Mouse (Mus musculus): ENCODE data around the gene Wdr49.

DNA sequence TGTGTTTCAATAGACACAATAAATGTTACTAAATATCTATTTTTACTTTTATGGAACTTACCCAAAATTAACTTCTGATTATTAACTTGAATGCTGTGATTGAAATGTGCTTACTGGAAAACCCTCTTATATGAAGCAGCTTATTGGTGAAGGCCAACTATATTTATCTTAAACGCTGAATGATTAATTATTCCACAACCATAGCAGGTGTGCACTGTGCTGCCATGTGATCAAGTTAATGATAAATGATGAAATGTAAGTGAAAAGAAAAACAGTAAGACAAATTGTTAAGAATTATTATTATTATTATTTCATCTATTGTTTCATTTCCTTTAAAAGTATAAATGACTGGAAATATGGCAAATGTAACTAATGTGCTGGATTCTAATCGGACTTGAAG is 212.0 kb downstream of the Wdr49 start, which contains the start of gene Serpini2:
- TF ChIP-seq POLR2A (IDR thresholded peaks at IDR 0.05; ENCODE audit: borderline replicate concordance, control insufficient read depth, low read depth, low read length) = no peak
- TF ChIP-seq CTCF (IDR thresholded peaks at IDR 0.05; ENCODE audit: control insufficient read depth, insufficient read depth, low read length) = no peak
